Mouse (Mus musculus) CD4-positive, CD25-positive, alpha-beta regulatory T cell, adult 4 months (primary cell): ENCODE data around the gene Aplp1. TPM values are rescaled to one million over a fixed set of nuclear protein-coding genes. Genes with fewer than 3 reads are reported as not detected.

Source experiments
- ATAC-seq: one replicate; pipeline ENCODE4 v1.8.0; 2017
- polyA plus RNA-seq, 2 experiments: library from polyadenylated mRNA; unstranded; fragments of 100-300 nt; shearing (Covaris generic); gene quantifications; one replicate each; pipeline ENCODE4 v1.2.1; 2017

Gene Aplp1
- polyA plus RNA-seq, 2 experiments from 2014 or later: 3.1 to 3.5 TPM

- ATAC-seq: no peak
These were observed 36.7 kb downstream of the Aplp1 start for GRCm38 (mm10) chr7:30408639-30409038.

GRCm38 (mm10) chr7:30402343-30402742 lies 43.0 kb downstream of the Aplp1 start:
- peak; percentile 69 for ATAC-seq

- no peak for ATAC-seq
These were observed 45.7 kb downstream of the Aplp1 start for GRCm38 (mm10) chr7:30399671-30400070.

GRCm38 (mm10) chr7:30394871-30395270 lies 50.5 kb downstream of the Aplp1 start:
- no peak for ATAC-seq

- ATAC-seq: peak; percentile 95
These were observed 51.0 kb downstream of the Aplp1 start for GRCm38 (mm10) chr7:30394379-30394778.

- ATAC-seq: peak; percentile 7
These were observed 51.7 kb downstream of the Aplp1 start for GRCm38 (mm10) chr7:30393631-30394030.

GRCm38 (mm10) chr7:30392746-30393520 lies 52.4 kb downstream of the Aplp1 start:
- peak; percentile 7 for ATAC-seq

Other genes starting within 250 kb of the Aplp1 start
- 10 to 100 TPM; 49.8 to 68.7 TPM for gene Capns1, start 246.7 kb downstream of the Aplp1 start, polyA plus RNA-seq
- 10 to 100 TPM; 50.3 to 54.3 TPM for gene Polr2i, start 213.6 kb downstream of the Aplp1 start, polyA plus RNA-seq
- 100 to 1,000 TPM in 1 of 2 experiments, 10 to 100 TPM in 1; 96.7 to 104 TPM for gene Tbcb, start 213.3 kb downstream of the Aplp1 start, polyA plus RNA-seq
- gene Ovol3, start 209.8 kb downstream of the Aplp1 start, polyA plus RNA-seq: not detected
- 1 to 10 TPM in 1 of 2 experiments, not detected in 1; 1.6 TPM for gene Thap8, start 165.4 kb downstream of the Aplp1 start, polyA plus RNA-seq
- gene Wdr62, start 165.1 kb downstream of the Aplp1 start, polyA plus RNA-seq: 1 to 10 TPM; 1.9 to 3.2 TPM
- 1 to 10 TPM; 5.5 to 6.5 TPM for gene Clip3, start 153.8 kb downstream of the Aplp1 start, polyA plus RNA-seq
- gene Alkbh6, start 136.8 kb downstream of the Aplp1 start, polyA plus RNA-seq: 100 to 1,000 TPM; 179 to 205 TPM
- gene Syne4, start 130.7 kb downstream of the Aplp1 start, polyA plus RNA-seq: 10 to 100 TPM in 1 of 2 experiments, 1 to 10 TPM in 1; 9.2 to 16.8 TPM
- gene E130208F15Rik, start 123.8 kb downstream of the Aplp1 start, polyA plus RNA-seq: not detected
- 1 to 10 TPM; 2.4 to 5.1 TPM for gene Sdhaf1, start 121.6 kb downstream of the Aplp1 start, polyA plus RNA-seq
- not detected for gene Lrfn3, start 82.8 kb downstream of the Aplp1 start, polyA plus RNA-seq
- gene Tyrobp, start 31.8 kb downstream of the Aplp1 start, polyA plus RNA-seq: 1 to 10 TPM; 6.4 to 7.1 TPM
- 100 to 1,000 TPM; 356 to 434 TPM for gene Hcst, start 25.7 kb downstream of the Aplp1 start, polyA plus RNA-seq
- 10 to 100 TPM; 39.2 to 44.4 TPM for gene Nfkbid, start 23.8 kb downstream of the Aplp1 start, polyA plus RNA-seq
- not detected for gene Kirrel2, start 12.2 kb upstream of the Aplp1 start, polyA plus RNA-seq
- not detected for gene Nphs1, start 12.8 kb upstream of the Aplp1 start, polyA plus RNA-seq
- gene Prodh2, start 48.1 kb upstream of the Aplp1 start, polyA plus RNA-seq: not detected
- under 1 TPM; 0.46 to 0.67 TPM for gene Arhgap33, start 89.5 kb upstream of the Aplp1 start, polyA plus RNA-seq
- gene Hspb6, start 106.6 kb upstream of the Aplp1 start, polyA plus RNA-seq: 1 to 10 TPM; 1.0 to 3.1 TPM
- 1 to 10 TPM; 5.2 to 6.2 TPM for gene Proser3, start 106.8 kb upstream of the Aplp1 start, polyA plus RNA-seq
- 100 to 1,000 TPM; 101 to 104 TPM for gene Lin37, start 114.3 kb upstream of the Aplp1 start, polyA plus RNA-seq
- gene U2af1l4, start 117.8 kb upstream of the Aplp1 start, polyA plus RNA-seq: 10 to 100 TPM; 46.5 to 62.1 TPM
- 100 to 1,000 TPM in 1 of 2 experiments, 10 to 100 TPM in 1; 85.4 to 105 TPM for gene Gm49396, start 117.8 kb upstream of the Aplp1 start, polyA plus RNA-seq
- 100 to 1,000 TPM; 314 to 323 TPM for gene Psenen, start 118.1 kb upstream of the Aplp1 start, polyA plus RNA-seq
- gene Igflr1, start 119.9 kb upstream of the Aplp1 start, polyA plus RNA-seq: 100 to 1,000 TPM; 210 to 244 TPM
- gene Kmt2b, start 143.2 kb upstream of the Aplp1 start, polyA plus RNA-seq: 10 to 100 TPM; 16.4 to 21.6 TPM
- gene Zbtb32, start 153.4 kb upstream of the Aplp1 start, polyA plus RNA-seq: 10 to 100 TPM in 1 of 2 experiments, 1 to 10 TPM in 1; 8.1 to 18.0 TPM
- gene Upk1a, start 167.3 kb upstream of the Aplp1 start, polyA plus RNA-seq: under 1 TPM; 0.38 to 0.60 TPM
- gene Cox6b1, start 180.6 kb upstream of the Aplp1 start, polyA plus RNA-seq: 100 to 1,000 TPM; 333 to 643 TPM
- not detected for gene Etv2, start 190.3 kb upstream of the Aplp1 start, polyA plus RNA-seq
- 10 to 100 TPM; 14.4 to 25.1 TPM for gene Rbm42, start 204.8 kb upstream of the Aplp1 start, polyA plus RNA-seq
- gene Haus5, start 219.5 kb upstream of the Aplp1 start, polyA plus RNA-seq: 10 to 100 TPM; 21.3 to 44.0 TPM
- not detected for gene Pmis2, start 226.1 kb upstream of the Aplp1 start, polyA plus RNA-seq